Mouse (Mus musculus) stomach, postnatal 0 days (tissue): ENCODE measurements around the gene Moap1.

Source experiments
- CTCF ChIP-seq: IDR thresholded peaks from 2 replicates; pipeline ENCODE4 v1.5.1; 2016; ENCODE audit warnings: antibody characterized with exemption, low read depth, mild to moderate bottlenecking, moderate library complexity
- EP300 ChIP-seq: optimal IDR thresholded peaks from 2 replicates; pipeline ENCODE3; 2016; ENCODE audit warnings: antibody characterized with exemption

DNA sequence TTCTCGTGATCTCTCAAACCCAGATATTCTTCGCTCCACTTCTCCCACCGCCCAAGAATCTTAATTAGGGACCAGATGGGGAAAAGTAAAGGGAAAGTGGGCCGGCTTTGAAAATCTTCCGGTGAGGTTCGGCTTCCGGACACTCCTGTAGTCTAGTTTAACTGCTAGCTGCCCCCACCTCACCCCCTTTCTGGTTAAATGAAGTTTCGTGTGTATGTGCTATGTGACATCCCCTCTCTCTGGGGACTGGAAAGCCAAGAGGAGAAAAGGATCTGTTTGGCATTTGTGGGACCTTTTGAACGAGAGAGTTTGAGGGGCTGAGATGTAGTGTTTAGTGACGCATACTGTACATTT lies 14.9 kb upstream of the Moap1 start, which contains the start of gene Gm20604:
- TF ChIP-seq CTCF (no peak), EP300 (no peak)
